Mouse (Mus musculus): ENCODE results near the gene Camkk2.

Gene Camkk2

GRCm38 (mm10) chr5:122695516-122695915 lies 83.7 kb downstream of the Camkk2 start:
- no peak for DNase-seq

- DNase-seq: no peak
These were observed 85.6 kb downstream of the Camkk2 start for GRCm38 (mm10) chr5:122693431-122694207.

GRCm38 (mm10) chr5:122690486-122690885 lies 88.7 kb downstream of the Camkk2 start:
- DNase-seq: no peak

GRCm38 (mm10) chr5:122689153-122689552 lies 90.1 kb downstream of the Camkk2 start:
- no peak for DNase-seq

- no peak for DNase-seq
These were observed 91.8 kb downstream of the Camkk2 start for GRCm38 (mm10) chr5:122687391-122687790.

- DNase-seq: peak; percentile 59 to 65
These were observed 95.3 kb downstream of the Camkk2 start for GRCm38 (mm10) chr5:122683926-122684325.

- no peak for DNase-seq
These were observed 97.9 kb downstream of the Camkk2 start for GRCm38 (mm10) chr5:122681276-122681675.
